8 mouse cellular contexts compared by ENCODE assay signal in genomic region chr9:50658391-50658790, GRCm38 (mm10). TPM values are rescaled to one million over a fixed set of nuclear protein-coding genes. Genes with fewer than 3 reads are reported as not detected.
DNase-seq lines count a peak whose midpoint lies in the region; ATAC-seq and TF ChIP-seq lines count a peak whose summit lies in the region.

No protein-coding gene starts in this region.

- peaks cover 5% of the 10 kb centered on the region; the same call in 1 of the 2 replicates for H3K36me3 ChIP-seq in spleen, adult 2 months (ENCODE audit: control insufficient read depth, insufficient read depth, low read length)
- H3K36me3 ChIP-seq in liver, embryonic 11.5 days (ENCODE audit: control insufficient read depth, insufficient read depth, low read length): peaks cover 10% of the 10 kb centered on the region

- H3K27me3 ChIP-seq in spleen, adult 2 months (ENCODE audit: control insufficient read depth, insufficient read depth, low read length): no peaks in the 10 kb centered on the region
- H3K27me3 ChIP-seq in liver, embryonic 11.5 days (replicated peaks; ENCODE audit: control insufficient read depth, insufficient read depth, low read length): no peaks in the 10 kb centered on the region

- H3K27ac ChIP-seq in spleen, adult 2 months (ENCODE audit: insufficient read depth, low read length): no peak overlapping the region
- H3K27ac ChIP-seq in liver, embryonic 11.5 days (ENCODE audit: low read depth, low read length): no peak overlapping the region

- ATAC-seq in CD4-positive, CD25-positive, alpha-beta regulatory T cell, adult 4 months: no peak
- no peak for ATAC-seq in liver, embryonic 11.5 days (replicated peaks; ENCODE audit: low FRiP score)

- no peak for TF ChIP-seq POLR2A in spleen, adult 2 months (IDR thresholded peaks at IDR 0.05; ENCODE audit: low read depth, low read length)

- H3K4me2 ChIP-seq in liver, embryonic 11.5 days: peak overlapping the region; percentile 67

- peak overlapping the region; percentile 93 for H3K9ac ChIP-seq in liver, embryonic 11.5 days (ENCODE audit: low read depth, low read length)

- H3K4me3 ChIP-seq in spleen, adult 2 months (ENCODE audit: extremely low read depth, insufficient read depth, insufficient read length): peak overlapping the region; percentile 98
- H3K4me3 ChIP-seq in liver, embryonic 11.5 days (ENCODE audit: low read depth, low read length): peak overlapping the region; percentile 96

- H3K9me3 ChIP-seq in liver, embryonic 11.5 days (ENCODE audit: control insufficient read depth, low read length): no peaks in the 10 kb centered on the region

- 17% methylated on average over 5 of the region's 5 CpGs for WGBS in spleen, adult 2 months
- 16% methylated on average over 5 of the region's 5 CpGs for WGBS in liver, embryonic 11.5 days

- peaks cover 6% of the 10 kb centered on the region for H3K4me1 ChIP-seq in spleen, adult 2 months (ENCODE audit: control insufficient read depth, insufficient read depth, insufficient read length)
- H3K4me1 ChIP-seq in liver, embryonic 11.5 days (replicated peaks; ENCODE audit: control insufficient read depth, insufficient read depth, low read length): peaks cover 9% of the 10 kb centered on the region; the same call in 1 of the 2 replicates

- TF ChIP-seq CTCF in spleen, adult 2 months (IDR thresholded peaks at IDR 0.05; ENCODE audit: extremely low read depth, insufficient read depth, insufficient read length, insufficient replicate concordance): no peak

- peak; percentile 19 for DNase-seq in CD4-positive, CD25-positive, alpha-beta regulatory T cell, adult 2 months (ENCODE audit: low read depth, low spot score)
- DNase-seq in spleen, adult 2 months (ENCODE audit: low read depth in 1 of 2, low spot score in 2 of 2): no peak
- DNase-seq in spleen, postnatal 4 days (ENCODE audit: low spot score in 2 of 2): no peak
- DNase-seq in liver, embryonic 11.5 days (ENCODE audit: low spot score): no peak
- no peak for DNase-seq in urinary bladder, postnatal 25 days (ENCODE audit: low spot score)
- DNase-seq in right cerebral cortex, adult 2 months (ENCODE audit: low spot score in 2 of 2): no peak
- no peak for DNase-seq in ovary, postnatal 10 days (ENCODE audit: low spot score)

RNA-seq across cellular contexts. Expression of gene Dlat, which starts 1.2 kb away (rescaled TPM):
- polyA plus RNA-seq in CD4-positive, CD25-positive, alpha-beta regulatory T cell, adult 4 months (2017; shearing (Covaris generic)): 10 to 100 TPM; 13.4 to 13.6 TPM
- 4.9 and 5.2 TPM in 2 replicates for polyA plus RNA-seq in spleen, adult 2 months (2012; rRNA removed)
- polyA plus RNA-seq in liver, embryonic 11.5 days (2014; fragmentation: Nextera tagmentation; extraction: Ambion mirVana): 77.3 and 83.7 TPM in 2 replicates

RNA-seq across cellular contexts. Expression of gene Nkapd1, which starts 41.1 kb away (rescaled TPM):
- polyA plus RNA-seq in CD4-positive, CD25-positive, alpha-beta regulatory T cell, adult 4 months (2017; shearing (Covaris generic)): 10 to 100 TPM; 15.1 to 17.0 TPM
- 4.0 and 4.4 TPM in 2 replicates for polyA plus RNA-seq in spleen, adult 2 months (2012; rRNA removed)
- 16.2 and 20.1 TPM in 2 replicates for polyA plus RNA-seq in liver, embryonic 11.5 days (2014; fragmentation: Nextera tagmentation; extraction: Ambion mirVana)

RNA-seq across cellular contexts. Expression of gene Pih1d2, which starts 41.3 kb away (rescaled TPM):
- polyA plus RNA-seq in CD4-positive, CD25-positive, alpha-beta regulatory T cell, adult 4 months (2017; shearing (Covaris generic)): under 1 TPM; 0.38 to 0.56 TPM
- polyA plus RNA-seq in spleen, adult 2 months (2012; rRNA removed): 0.07 and 0.18 TPM in 2 replicates
- 3.3 and 4.2 TPM in 2 replicates for polyA plus RNA-seq in liver, embryonic 11.5 days (2014; fragmentation: Nextera tagmentation; extraction: Ambion mirVana)

RNA-seq across cellular contexts. Expression of gene Timm8b, which starts 54.7 kb away (rescaled TPM):
- polyA plus RNA-seq in CD4-positive, CD25-positive, alpha-beta regulatory T cell, adult 4 months (2017; shearing (Covaris generic)): 100 to 1,000 TPM in 1 of 2 experiments, 10 to 100 TPM in 1; 82.9 to 101 TPM
- 39.0 and 67.3 TPM in 2 replicates for polyA plus RNA-seq in spleen, adult 2 months (2012; rRNA removed)
- 301 and 312 TPM in 2 replicates for polyA plus RNA-seq in liver, embryonic 11.5 days (2014; fragmentation: Nextera tagmentation; extraction: Ambion mirVana)

RNA-seq across cellular contexts. Expression of gene Sdhd, which starts 54.8 kb away (rescaled TPM):
- polyA plus RNA-seq in CD4-positive, CD25-positive, alpha-beta regulatory T cell, adult 4 months (2017; shearing (Covaris generic)): 100 to 1,000 TPM; 152 to 183 TPM
- 70.6 and 73.2 TPM in 2 replicates for polyA plus RNA-seq in spleen, adult 2 months (2012; rRNA removed)
- polyA plus RNA-seq in liver, embryonic 11.5 days (2014; fragmentation: Nextera tagmentation; extraction: Ambion mirVana): 503 and 533 TPM in 2 replicates
